Mouse (Mus musculus) lung, embryonic 16.5 days (tissue): Measurements from ENCODE around the gene Adgb. TPM values are rescaled to one million over a fixed set of nuclear protein-coding genes. Genes with fewer than 3 reads are reported as not detected.
"Not testable (repeated sequence)": the region's sequence is repeated elsewhere in the genome, so short reads cannot be mapped to it uniquely, and the experiment has no call there.

Experiments used
- ATAC-seq: fragments of 200-750 bp; cut with Nextera tagmentation; 2 replicates; pipeline ENCODE4 v1.8.0; 2017; ENCODE audit warnings: low read depth, mild to moderate bottlenecking, moderate library complexity
- H3K27ac ChIP-seq: fragments of 300-500 bp; sonication (generic); 2 replicates; pipeline ENCODE4 v1.5.1; 2014; ENCODE audit warnings: mild to moderate bottlenecking, control low read depth, low read length
- H3K27me3 ChIP-seq: fragments of 300-500 bp; sonication (generic); 2 replicates; pipeline ENCODE4 v1.6.1; 2014; ENCODE audit warnings: low read depth, low read length, mixed read lengths; ENCODE audit not compliant: control insufficient read depth, insufficient read depth
- H3K36me3 ChIP-seq: fragments of 300-500 bp; sonication (generic); 2 replicates; pipeline ENCODE4 v1.6.1; 2014; ENCODE audit warnings: low read length; ENCODE audit not compliant: control insufficient read depth, insufficient read depth
- H3K4me1 ChIP-seq: fragments of 300-500 bp; sonication (generic); replicated peaks from 2 replicates; pipeline ENCODE4 v1.6.1; 2014; ENCODE audit warnings: low read length, mixed read lengths; ENCODE audit not compliant: control insufficient read depth, insufficient read depth
- H3K4me2 ChIP-seq: fragments of 300-500 bp; sonication (generic); 2 replicates; pipeline ENCODE4 v1.6.1; 2014; ENCODE audit warnings: low read depth, low read length, control low read depth
- H3K4me3 ChIP-seq: fragments of 300-500 bp; sonication (generic); 2 replicates; pipeline ENCODE4 v1.5.1; 2014; ENCODE audit warnings: mild to moderate bottlenecking, low read length, control low read depth
- H3K9ac ChIP-seq: fragments of 300-500 bp; sonication (generic); 2 replicates; pipeline ENCODE4 v1.6.1; 2014; ENCODE audit warnings: low read length, control low read depth
- H3K9me3 ChIP-seq: fragments of 300-500 bp; sonication (generic); 2 replicates; pipeline ENCODE4 v1.6.1; 2016; ENCODE audit warnings: low read length; ENCODE audit not compliant: control insufficient read depth
- WGBS: fragments of 180-500 bp; shearing (Covaris S2); extraction: QIAGEN DNeasy Blood & Tissue Kit; methylation state at CpG from one replicate; pipeline ENCODE4 v1.1.7; 2014; 5-methylcytosine and 5-hydroxymethylcytosine counted together
- polyA plus RNA-seq: library from polyadenylated mRNA; unstranded; fragments of >200 nt; fragmentation: Nextera tagmentation; extraction: Ambion mirVana; gene quantifications from 2 replicates; pipeline ENCODE4 v1.2.1, GENCODE M21; 2015

Gene Adgb
- polyA plus RNA-seq = 1.1 and 1.4 TPM in 2 replicates

GRCm38 (mm10) chr10:10471961-10472610 is at the start of gene Adgb:
Adgb (minus strand) TSS chr10:10472326.
- Histone ChIP-seq H3K9me3 (no peaks in the 10 kb centered on the region), H3K27me3 (no peaks in the 10 kb centered on the region), H3K36me3 (no peaks in the 10 kb centered on the region), H3K4me2 (peak within 1 kb of the TSS; percentile 49), H3K27ac (no peak within 1 kb of the TSS), H3K4me3 (peak within 1 kb of the TSS; percentile 17), H3K9ac (peak within 1 kb of the TSS; percentile 49), H3K4me1 (peaks cover 4% of the 10 kb centered on the region; the same call in 1 of the 2 replicates)
- ATAC-seq = peak; percentile 97
- WGBS = 4% methylated on average over 22 of the region's 22 CpGs

DNA sequence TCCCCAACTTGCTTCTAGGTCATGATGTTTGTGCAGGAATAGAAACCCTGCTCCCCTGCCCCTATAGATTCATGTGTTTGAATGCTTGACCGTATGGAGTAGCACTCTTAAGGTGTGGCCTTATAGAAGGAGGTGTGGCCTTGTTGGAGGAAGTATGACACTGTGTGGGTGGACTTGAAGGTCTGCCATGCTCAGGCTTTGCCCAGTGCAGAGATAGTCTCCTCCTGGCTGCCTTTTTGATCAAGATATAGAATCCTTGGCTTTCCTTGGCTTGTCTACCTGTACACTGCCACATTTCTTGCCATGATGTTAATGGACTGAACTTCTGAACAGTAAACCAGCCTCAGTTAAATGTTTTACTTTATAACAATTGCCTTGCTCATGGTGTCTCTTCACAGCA is 8.0 kb upstream of the Adgb start:
- Histone ChIP-seq H3K27ac (no peak overlapping the region), H3K27me3 (no peaks in the 10 kb centered on the region), H3K9ac (no peak overlapping the region), H3K36me3 (no peaks in the 10 kb centered on the region), H3K4me2 (no peak overlapping the region), H3K4me3 (no peak overlapping the region), H3K4me1 (no peaks in the 10 kb centered on the region), H3K9me3 (no peaks in the 10 kb centered on the region)
- 55% methylated on average over 1 of the region's 1 CpGs for WGBS
- ATAC-seq = no peak

DNA sequence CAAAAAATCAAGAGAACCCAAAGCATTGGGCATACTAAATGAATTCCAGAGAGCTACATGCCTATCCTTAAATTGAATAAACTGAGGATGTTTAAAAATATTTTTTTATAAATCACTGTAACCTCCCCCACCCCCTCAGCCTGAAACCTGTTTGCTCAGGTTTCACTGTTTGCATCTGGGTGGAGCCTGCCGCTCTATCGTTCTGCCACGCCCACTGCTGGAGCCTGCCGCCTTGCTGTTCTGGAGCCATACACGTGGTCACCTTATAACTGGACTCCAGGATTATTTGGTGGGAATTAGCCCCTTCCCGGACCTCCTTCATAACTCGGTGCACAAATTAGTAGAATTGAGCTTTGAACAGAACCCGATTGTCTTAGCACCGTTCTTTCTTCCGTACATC is 5.3 kb upstream of the Adgb start:
- not testable (repeated sequence) for H3K4me2 ChIP-seq, H3K27me3 ChIP-seq, ATAC-seq, H3K27ac ChIP-seq, H3K9ac ChIP-seq, H3K9me3 ChIP-seq, H3K36me3 ChIP-seq, H3K4me3 ChIP-seq, H3K4me1 ChIP-seq
- WGBS = 46% methylated on average over 10 of the region's 10 CpGs

DNA sequence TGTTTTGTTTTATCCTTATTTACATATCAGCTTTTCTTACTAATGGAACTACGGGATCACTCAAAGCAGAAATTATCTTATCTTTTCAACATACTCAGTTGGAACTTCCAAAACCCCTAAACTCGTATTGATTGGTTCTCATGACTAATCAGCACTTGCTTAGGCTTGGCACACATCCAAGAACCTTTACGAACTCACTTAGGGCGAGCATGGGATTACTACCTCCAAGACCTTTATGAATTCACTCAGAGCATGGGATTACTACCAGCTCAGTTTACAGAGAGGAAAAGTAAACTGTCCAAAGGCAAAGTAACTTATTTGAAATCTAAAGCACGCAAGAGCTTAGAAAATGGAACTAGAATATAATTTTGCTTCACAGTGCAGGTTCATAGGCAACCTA is 4.8 kb upstream of the Adgb start:
- H3K36me3 ChIP-seq = no peaks in the 10 kb centered on the region
- no peak overlapping the region for H3K27ac ChIP-seq
- H3K4me1 ChIP-seq = peaks cover 4% of the 10 kb centered on the region; the same call in 1 of the 2 replicates
- ATAC-seq = no peak
- 45% methylated on average over 5 of the region's 5 CpGs for WGBS
- H3K4me2 ChIP-seq = no peak overlapping the region
- H3K9ac ChIP-seq = no peak overlapping the region
- H3K4me3 ChIP-seq = no peak overlapping the region
- no peaks in the 10 kb centered on the region for H3K9me3 ChIP-seq
- no peaks in the 10 kb centered on the region for H3K27me3 ChIP-seq

DNA sequence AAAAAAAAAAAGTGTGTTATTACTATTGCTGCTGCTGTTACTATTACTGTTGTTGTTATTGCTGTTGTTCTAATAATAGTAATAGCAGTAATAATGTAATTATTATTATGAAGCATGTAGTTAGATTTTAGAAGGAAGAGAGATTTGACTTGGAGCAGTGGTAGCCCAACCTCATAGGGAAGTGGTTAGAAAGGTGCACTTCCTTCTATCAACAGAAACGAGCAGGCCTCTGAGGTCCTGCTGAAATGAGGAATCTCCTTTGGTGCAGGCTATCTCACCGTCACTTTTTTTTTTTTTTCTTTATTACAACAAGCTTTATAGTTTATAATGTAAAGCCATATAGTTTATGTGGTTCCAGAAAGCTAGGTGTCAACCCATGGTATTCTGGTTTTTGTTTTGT is 4.4 kb upstream of the Adgb start:
- peaks cover 4% of the 10 kb centered on the region; the same call in 1 of the 2 replicates for H3K4me1 ChIP-seq
- no peaks in the 10 kb centered on the region for H3K36me3 ChIP-seq
- H3K4me3 ChIP-seq = no peak overlapping the region
- no peak for ATAC-seq
- H3K9ac ChIP-seq = no peak overlapping the region
- no peaks in the 10 kb centered on the region for H3K27me3 ChIP-seq
- 55% methylated on average over 2 of the region's 2 CpGs for WGBS
- H3K9me3 ChIP-seq = no peaks in the 10 kb centered on the region
- H3K4me2 ChIP-seq = no peak overlapping the region
- no peak overlapping the region for H3K27ac ChIP-seq

- Histone ChIP-seq H3K4me2 (no peak overlapping the region), H3K4me1 (peaks cover 4% of the 10 kb centered on the region; the same call in 1 of the 2 replicates), H3K36me3 (no peaks in the 10 kb centered on the region), H3K4me3 (no peak overlapping the region), H3K27me3 (no peaks in the 10 kb centered on the region), H3K9me3 (no peaks in the 10 kb centered on the region), H3K27ac (no peak overlapping the region), H3K9ac (no peak overlapping the region)
- no peak for ATAC-seq
- WGBS = 41% methylated on average over 6 of the region's 6 CpGs
Observed at GRCm38 (mm10) chr10:10468699-10469547, 3.2 kb downstream of the Adgb start.

DNA sequence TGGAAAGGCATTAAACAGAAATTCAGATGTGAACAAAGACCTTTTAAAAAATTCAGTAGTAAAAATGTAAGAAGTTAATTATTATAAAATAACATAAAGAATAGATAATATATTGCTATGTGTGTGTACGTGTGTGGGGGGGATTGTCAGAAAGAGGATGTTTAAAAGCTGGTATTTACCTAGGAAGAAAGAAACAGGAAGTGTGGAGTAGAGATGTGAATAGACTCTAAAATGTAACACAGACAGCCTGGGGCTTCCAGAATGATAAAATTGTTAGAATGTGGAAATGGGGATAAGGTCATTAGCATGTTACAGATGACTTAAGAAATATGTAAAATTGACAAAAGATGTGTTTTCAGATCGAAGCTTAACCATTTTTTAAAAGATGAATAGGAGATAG is 12.0 kb downstream of the Adgb start:
- ATAC-seq = no peak
- no peaks in the 10 kb centered on the region for H3K9me3 ChIP-seq
- H3K27me3 ChIP-seq = no peaks in the 10 kb centered on the region
- 63% methylated on average over 2 of the region's 2 CpGs for WGBS
- no peak overlapping the region for H3K4me2 ChIP-seq
- no peaks in the 10 kb centered on the region for H3K36me3 ChIP-seq
- no peak overlapping the region for H3K27ac ChIP-seq
- H3K4me1 ChIP-seq = no peaks in the 10 kb centered on the region
- no peak overlapping the region for H3K9ac ChIP-seq
- H3K4me3 ChIP-seq = no peak overlapping the region

DNA sequence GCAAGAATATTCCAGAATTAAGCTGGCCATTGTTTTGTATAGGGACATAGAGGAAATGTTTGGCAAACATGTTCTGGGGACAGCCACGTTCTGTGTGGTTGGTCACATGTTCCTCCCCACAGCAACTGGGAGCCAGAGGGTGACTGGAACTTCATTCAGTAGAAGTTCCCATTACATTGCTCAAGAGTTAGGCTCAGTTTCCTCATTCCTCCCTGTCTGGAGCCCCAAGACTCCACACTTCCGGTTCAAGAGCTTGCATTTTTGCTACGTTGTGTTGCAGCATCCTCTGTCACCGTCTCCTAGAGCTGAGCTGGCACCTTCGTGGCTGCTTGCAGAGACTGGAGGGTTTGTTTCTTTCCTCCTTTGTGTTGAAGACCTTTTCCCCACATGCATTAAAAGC is 15.1 kb downstream of the Adgb start:
- H3K36me3 ChIP-seq = no peaks in the 10 kb centered on the region

DNA sequence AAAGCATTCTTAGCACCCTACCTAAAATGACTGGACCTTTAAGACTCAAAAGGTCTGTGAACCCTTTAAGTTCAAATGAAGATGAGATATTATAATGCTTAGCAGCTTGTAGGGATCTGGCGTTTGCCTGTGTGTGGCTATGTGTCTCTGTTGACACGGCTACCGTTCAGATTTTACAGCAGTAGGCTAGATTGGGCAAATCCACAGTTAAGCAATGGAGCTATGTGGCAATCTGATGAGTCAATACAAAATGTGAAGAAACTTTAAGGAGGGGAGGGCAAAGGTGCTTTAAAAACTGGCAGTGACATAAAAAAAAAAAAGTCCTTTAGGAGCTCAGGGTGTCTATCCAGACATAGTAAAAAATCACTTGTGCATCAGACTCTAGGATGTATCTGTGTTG is 23.1 kb downstream of the Adgb start:
- Histone ChIP-seq H3K4me1 (no peaks in the 10 kb centered on the region), H3K9me3 (no peaks in the 10 kb centered on the region), H3K27me3 (no peaks in the 10 kb centered on the region), H3K9ac (no peak overlapping the region), H3K4me3 (no peak overlapping the region), H3K36me3 (no peaks in the 10 kb centered on the region), H3K27ac (no peak overlapping the region), H3K4me2 (no peak overlapping the region)
- ATAC-seq = no peak
- 75% methylated on average over 3 of the region's 3 CpGs for WGBS

More for the DNA sequence above, 15.1 kb downstream of the Adgb start:
- Histone ChIP-seq H3K27ac (no peak overlapping the region), H3K27me3 (no peaks in the 10 kb centered on the region), H3K9me3 (no peaks in the 10 kb centered on the region), H3K4me3 (no peak overlapping the region), H3K9ac (no peak overlapping the region), H3K4me1 (no peaks in the 10 kb centered on the region), H3K4me2 (no peak overlapping the region)
- no peak for ATAC-seq
- WGBS = 80% methylated on average over 5 of the region's 5 CpGs
